Mouse (Mus musculus): Measurements from ENCODE around the gene Pth1r.

GRCm38 (mm10) chr9:110778100-110778499, 31.2 kb upstream of the Pth1r start:
- TF ChIP-seq CTCF (IDR thresholded peaks at IDR 0.05; ENCODE audit: insufficient read depth, low read depth, low read length) (no peak), POLR2A (IDR thresholded peaks at IDR 0.05; ENCODE audit: insufficient read depth, low read depth, low read length) (no peak)
